Mouse (Mus musculus) 3134 (cell line): ENCODE results near the gene Sec11a.
A peak's percentile ranks its signal among the peaks of the same experiment; 100 is the strongest.
"Not testable (repeated sequence)": the region's sequence is repeated elsewhere in the genome, so short reads cannot be mapped to it uniquely, and the experiment has no call there.

Experiments used
- DNase-seq: peaks from one replicate; pipeline ENCODE4 v3.0.0-alpha.2; 2011; ENCODE audit warnings: low spot score; ENCODE audit not compliant: insufficient read length; ENCODE audit errors: extremely low read depth

The Sec11a gene

GRCm38 (mm10) chr7:80947445-80948350 is at the start of gene Sec11a:
TSS of gene Sec11a (minus strand) at chr7:80947780.
- DNase-seq = peak; percentile 94

DNA sequence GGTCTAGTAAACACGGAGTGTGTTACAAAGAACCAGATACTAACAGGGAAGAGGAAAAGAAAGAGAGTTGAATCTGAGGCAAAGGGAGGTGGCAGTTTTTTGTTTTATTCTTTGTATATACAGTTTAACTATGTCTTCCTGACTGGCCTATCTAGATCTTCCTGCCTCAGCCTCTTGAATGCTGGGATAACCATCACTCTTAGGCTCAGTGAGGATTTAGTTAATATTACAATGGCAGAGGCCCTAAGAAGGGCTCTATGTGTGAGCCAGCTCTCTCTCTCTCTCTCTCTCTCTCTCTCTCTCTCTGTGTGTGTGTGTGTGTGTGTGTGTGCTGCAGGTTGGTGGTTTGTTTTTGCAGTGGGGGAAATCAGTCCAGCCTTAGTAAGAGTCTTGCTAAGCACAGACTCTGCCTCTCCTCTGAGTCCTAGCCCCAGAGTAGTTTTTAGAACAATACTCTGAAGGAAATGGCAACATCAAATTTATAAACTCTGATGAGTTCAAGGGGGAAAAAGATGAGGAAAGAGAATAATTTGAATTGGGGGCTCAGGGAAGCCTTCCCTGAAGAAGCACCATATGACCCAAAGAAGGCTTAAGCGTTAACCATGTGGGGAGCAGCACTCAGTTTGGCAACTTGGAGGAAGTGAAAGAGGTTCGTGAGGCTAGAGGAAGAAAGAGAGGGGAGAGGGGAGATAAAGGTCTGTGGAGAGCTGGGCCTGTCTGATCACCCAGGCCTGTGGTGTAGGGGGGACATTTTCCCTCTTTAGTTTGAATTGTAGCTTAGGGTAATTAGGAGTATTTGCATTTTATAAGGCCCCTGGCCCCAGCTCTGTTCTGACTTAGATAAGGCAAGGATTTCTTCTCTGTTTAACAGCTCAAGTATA is 47.9 kb upstream of the Sec11a start:
- DNase-seq = no peak

GRCm38 (mm10) chr7:80994663-80995005 is 47.1 kb upstream of the Sec11a start:
- no peak for DNase-seq

DNA sequence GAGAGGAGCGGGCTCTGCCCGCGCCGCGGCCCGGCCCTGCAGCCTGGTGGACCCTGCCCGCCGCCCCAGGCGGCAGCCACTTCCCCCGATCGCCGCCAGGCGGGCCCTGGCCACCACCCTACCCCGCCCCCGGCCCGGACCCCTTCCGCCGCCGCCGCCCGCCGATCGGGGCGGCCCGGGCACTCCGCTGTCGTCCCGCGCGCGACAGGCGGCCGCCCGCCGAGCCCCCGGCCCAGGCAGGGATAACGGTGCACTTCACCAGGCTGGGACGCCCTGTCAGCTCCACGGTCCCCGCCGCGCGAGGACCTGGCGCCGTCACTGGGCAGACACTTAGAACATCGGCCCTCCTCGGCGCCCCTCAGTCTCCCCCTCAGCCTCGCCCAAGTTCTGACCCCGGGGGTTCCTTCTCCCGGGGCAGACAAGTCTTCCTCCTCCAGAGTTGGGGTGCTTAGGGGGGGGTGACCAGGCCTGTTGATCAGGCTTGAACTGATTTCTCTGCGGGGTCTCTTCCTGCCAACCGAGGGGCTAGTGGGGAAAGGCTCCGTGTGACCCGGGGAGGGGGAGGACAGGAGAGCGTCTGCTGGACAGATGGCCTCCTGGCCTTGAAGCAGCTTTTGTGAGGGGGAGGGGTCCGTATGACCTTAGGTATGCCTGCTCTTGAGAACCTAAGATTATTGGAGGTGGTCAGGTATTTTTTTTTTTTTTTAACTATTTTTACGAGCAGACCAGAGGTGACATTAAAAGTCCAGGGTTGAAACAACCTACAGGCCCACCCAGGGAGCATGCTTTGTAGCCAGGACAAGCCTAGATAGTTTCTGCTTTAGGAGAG is 46.5 kb upstream of the Sec11a start:
- DNase-seq = peak; percentile 60

DNA sequence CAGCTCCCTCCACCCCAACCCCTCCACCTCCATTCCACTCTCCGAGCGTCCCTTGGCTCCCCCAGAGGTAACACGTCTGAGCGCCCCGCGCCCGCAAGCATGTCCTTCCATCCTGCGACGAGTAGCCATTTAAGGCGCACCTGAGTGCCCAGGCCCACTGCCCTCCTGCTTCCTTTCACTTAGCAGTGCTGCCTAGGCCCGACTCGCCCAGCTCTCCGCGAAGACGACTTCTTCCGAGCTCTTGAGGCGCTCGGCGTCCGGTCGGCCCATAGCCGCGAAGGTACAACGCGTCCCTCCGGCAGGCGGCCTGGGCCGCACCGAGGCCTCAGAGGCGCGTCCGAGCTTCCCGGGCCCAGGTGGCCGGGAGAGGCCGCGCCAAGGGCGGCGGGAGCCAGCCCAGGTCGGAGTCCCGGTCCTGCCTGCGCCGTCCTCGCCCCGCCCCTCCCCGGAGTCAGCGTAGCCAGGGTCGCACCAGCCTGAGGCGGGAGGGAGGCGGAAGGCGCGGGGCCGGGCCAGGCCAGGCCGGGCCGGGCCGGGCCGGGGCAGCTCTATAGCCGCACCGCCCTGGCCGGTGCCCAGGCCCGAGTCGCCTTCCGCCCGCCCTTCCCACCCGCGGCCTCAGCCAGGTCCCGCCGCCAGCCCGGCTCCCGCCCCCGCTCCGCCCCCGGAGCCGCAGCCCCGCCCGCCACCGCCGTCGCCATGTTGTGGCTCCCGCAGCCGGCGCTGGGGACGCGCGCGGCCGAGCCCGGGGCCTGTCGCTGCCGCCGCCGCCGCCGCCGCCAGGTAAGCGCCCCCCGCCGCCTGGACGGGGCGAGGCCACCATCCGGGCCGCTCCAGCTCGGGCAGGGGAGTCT is 45.6 kb upstream of the Sec11a start, which contains the start of gene Zfp592:
TSS of gene Zfp592 (plus strand) at position 702 of the 854 bp plus-strand sequence.
- DNase-seq = peak; percentile 83

DNA sequence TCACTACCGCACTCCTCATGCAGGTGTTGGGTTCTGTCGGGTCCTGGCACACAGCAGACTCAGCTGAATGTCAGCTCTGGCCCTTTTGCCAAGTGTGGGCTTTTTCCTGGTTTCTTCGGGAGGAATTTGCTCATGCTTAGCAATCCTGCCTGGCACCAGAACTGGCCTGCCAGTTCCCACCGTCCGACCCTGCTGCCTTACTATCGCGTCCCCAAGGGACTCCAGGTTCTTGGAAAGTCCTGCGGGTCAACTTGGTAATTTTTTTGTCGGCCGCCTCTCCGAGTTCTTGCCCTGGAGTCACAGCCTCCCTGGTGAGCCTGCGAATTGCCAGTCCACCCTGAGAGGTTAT is 45.0 kb upstream of the Sec11a start:
- no peak for DNase-seq

GRCm38 (mm10) chr7:80992063-80992462 is 44.5 kb upstream of the Sec11a start:
- no peak for DNase-seq

GRCm38 (mm10) chr7:80991589-80991988 is 44.0 kb upstream of the Sec11a start:
- no peak for DNase-seq

- DNase-seq = no peak
Observed at GRCm38 (mm10) chr7:80990276-80990675, 42.7 kb upstream of the Sec11a start.

DNA sequence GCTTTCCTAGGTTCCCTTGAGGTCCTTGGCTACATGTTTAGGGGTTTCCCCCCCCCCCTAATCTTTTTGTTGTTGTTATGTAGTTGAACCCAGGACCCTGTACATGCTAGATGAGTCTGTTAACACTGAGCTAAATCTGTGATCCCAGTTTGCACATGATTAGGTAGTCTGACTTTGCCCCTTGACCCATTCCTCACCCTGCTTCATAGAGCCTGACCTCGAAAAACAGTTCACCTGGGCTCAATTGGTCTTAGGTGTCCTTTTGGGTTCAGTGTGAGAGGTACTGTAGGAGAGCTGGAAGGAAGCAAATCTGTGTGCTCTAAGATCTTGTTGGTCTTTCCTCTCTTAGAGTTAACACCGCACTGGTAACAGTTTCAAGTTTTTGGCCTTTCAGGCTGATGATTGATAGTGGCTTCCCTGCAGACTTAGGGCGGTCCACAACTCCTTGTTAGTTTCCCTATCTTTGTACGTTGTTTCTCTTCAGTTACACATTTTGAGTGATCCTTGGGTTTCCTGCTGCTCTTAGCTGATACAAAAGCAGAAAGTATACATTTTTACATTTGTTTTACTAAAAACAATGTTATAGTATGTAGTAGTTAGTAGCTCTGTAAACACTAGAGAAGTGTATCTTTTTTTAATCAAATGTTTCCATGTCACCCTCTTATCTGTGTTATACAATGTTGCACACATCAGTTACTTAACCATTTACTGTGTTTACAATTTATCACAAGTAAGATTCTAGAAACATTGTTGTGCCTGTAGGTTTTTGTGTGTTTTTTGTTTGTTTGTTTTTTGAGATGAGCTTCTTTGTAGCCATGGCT is 40.4 kb upstream of the Sec11a start:
- no peak for DNase-seq

GRCm38 (mm10) chr7:80986458-80987187 is 39.0 kb upstream of the Sec11a start:
- no peak for DNase-seq

DNA sequence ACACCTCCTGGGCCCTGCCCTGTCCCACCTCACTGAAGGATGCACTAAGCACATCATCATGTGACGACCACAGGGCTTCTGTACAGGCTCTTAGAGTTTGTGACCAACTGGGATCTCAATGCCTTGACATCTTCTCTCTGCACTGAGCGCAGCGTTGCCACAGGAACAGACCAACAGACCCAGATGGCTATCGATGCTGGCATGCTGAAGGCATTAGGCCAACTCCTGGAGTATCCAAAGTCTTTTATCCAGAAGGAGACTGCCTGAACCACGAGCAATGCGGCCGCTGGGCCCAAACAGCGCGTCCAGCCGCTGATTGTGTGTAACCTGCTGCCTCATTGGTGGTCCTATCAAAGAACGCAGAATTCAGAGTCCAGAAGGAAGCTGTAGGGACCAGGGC is 33.0 kb upstream of the Sec11a start:
- DNase-seq = no peak

DNA sequence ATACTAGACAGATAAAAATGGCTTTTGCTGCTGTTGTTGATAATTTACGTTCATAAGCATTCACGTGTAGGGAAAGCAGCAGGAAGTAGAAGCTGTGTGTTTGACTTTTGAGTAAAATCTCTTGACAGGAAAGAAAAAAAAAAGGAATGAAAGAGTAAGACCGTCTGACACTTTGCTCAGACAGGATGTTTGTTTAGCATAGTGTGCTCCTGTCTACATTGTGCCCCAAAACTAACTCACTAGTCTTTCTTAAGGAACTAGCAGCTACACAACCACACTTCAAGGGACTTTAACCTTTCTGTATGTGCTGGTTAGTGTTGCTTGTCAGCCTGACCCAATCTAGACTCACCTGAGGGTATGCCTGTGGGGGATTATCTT is 26.0 kb upstream of the Sec11a start:
- DNase-seq = not testable (repeated sequence)

GRCm38 (mm10) chr7:80972920-80973637 is 25.5 kb upstream of the Sec11a start:
- not testable (repeated sequence) for DNase-seq

DNA sequence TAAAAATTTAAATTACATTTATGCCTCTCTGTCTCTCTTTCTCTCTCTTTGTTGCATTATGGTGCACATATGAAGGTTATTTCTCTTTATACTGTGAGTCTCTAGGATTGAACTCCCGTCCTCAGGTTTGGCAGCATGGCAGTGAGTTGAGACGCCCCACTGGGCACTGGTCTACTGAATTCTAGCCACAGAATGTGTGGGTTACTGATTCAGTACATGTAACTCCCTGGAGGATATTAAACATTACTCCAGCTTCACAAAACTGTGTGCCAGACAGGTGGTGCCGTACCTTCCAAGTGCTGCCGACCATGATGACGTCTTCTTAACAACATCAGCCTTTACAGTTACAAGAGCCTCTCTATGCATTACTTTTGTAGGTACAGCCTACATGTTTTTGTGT is 24.5 kb upstream of the Sec11a start:
- DNase-seq = no peak

- no peak for DNase-seq
Observed at GRCm38 (mm10) chr7:80971419-80971818, 23.8 kb upstream of the Sec11a start.

DNA sequence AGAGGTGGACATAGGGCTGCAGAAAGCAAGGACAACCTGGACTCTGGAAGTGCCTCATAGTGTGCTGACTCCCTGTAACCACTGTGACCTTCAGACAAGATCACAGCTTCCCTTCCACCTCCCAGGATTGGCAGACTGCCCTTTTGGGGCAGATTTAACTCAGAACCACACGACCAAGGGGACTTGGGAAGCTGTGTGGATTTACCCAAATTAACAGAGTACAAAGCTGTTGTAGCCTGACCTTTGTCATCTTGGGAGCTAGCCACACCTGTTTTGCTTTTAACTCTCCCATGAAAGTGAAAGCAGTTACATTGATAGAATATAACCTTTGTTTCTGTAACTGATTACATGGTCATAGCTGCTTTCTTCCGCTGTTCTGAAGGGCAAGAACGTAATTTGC is 23.3 kb upstream of the Sec11a start:
- no peak for DNase-seq

DNA sequence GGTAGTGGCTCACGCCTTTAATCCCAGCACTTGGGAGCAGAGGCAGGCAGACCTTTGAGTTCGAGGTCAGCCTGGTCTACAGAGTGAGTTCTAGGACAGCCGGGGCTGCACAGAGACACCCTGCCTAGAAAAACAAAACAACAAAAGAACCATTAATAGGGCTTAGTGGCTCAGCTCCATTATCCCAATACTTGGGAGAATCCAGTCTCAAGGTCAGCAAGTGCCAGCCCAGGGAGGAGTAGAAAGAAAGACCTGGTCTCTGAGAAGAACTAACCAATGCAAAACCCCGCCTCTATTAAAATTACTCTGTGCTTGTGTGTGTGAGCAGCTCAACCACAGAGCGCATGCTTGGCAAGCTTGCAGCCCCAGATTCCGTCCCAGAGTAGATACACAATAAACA is 15.2 kb upstream of the Sec11a start:
- no peak for DNase-seq
